Mouse (Mus musculus) lung, adult 18-20 months (tissue): ENCODE results near the gene Ccr4.
"Not testable (repeated sequence)": the region's sequence is repeated elsewhere in the genome, so short reads cannot be mapped to it uniquely, and the experiment has no call there.

Experiments
- DNase-seq, 2 experiments: peaks; one replicate each; pipeline ENCODE4 v3.0.0; 2022; ENCODE audit warnings: mixed read lengths in 2 of 2

The Ccr4 gene

DNA sequence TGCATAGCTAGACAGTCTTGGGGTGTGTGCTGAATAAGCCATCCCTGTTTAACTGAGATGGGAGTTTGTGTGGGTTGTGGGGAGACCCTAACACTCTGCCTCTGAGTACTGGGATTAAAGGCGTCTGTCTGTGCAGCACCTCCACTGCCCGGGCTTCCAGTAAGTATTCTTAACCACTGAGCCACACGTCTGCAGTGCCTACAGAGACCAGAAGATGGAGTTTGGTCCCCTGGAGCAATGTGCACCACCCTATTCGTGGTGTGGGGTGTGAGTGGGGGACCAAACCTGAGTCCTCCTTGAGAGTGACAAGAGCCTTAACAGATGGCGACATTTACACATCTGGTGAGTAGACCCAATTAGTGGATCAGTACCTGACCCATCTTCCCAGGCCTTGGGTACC, 17.3 kb upstream of the Ccr4 start:
- no peak for DNase-seq

DNA sequence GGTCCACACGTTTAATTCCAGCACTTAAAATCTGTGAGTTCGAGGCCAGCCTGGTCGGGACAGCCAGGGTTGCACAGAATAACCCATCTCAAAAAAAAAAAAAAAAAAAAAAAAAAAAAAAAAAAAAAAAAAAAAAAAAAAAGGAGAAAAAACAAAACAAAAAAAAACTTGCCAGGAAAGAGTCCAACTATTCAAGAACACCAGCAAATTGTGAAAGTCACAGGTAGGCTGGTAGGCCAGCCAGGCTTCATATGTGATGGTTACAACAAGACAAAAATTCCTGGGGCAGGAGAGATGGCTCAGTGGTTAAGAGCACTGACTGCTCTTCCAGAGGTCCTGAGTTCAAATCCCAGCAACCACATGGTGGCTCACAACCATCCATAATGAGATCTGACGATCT, 15.8 kb upstream of the Ccr4 start:
- DNase-seq: not testable (repeated sequence)

DNA sequence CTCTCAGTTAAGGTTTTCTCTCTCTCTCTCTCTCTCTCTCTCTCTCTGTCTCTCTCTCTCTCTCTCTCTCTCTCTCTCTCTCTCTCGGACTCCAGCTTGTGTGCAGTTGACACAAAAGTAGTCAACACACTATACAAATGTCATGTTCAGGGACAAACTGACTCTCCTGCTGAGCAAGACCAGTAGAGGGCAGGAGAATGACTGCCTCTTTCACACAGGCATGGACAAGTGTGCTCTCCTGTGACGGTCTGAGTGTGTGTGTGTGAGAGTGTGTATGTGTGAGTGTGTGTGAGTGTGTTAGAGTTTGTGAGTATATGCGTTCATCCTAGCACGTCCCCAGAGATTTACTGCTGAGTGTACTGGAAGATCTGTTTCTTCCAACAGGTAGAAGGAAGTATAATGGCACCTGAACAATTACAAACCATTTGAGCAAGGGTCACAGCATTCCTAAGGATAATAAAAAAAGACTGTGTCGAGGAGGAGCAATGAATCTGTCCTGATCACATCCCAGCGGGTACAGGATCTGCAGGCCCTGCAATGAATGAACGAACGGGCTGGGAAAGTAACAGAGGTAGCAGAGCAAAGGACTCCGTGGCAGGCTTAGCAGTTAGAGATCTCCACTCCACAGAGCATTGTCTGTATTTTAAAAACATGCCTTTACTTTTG, 14.2 kb upstream of the Ccr4 start:
- DNase-seq: no peak

DNA sequence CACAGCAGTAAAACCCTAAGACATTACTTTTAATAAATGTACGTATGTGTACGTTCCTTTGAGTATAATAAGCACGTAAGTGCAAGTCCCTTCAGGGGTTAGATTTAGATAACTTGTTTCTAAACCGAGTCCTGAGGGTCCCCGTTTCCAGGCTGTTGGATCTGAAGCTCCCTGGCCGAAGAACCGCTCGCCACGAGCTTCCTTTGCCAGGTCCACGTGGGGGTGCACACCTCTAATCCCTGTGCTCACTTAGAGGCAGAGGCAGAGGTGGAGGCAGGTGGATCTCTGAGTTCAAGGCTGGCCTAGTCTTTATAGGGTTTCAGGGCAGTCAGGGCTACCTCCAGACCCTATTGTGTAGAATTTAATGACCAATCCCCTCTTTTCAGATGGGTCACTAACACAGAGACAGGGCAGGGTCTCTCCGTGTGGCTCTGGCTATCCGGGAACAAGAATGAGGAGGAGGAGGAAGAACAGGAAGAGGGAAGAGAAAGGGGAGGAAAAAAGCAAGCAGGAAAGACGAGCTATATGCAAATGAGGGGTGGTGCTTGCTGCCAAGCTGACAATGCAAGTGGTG, 13.3 kb upstream of the Ccr4 start:
- no peak for DNase-seq

DNA sequence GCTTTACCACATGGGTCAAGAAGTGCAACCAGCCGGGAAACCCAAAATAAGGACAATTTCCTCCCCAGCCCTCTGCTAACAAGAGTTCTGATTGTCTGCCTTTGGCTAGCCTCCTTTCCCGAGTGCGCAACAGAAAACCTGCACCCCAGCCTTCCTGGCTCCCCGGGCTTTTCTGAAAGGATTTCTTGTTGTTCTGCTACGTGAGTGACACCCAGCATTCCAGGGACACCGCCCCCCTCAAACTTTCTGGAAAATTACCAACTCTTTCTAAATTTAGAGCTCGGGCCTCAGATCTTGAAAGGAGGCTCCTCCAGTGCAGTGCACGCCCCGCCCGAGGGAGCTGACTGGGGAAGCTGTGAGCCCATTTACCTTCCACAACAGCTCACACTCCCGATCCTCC, 10.6 kb upstream of the Ccr4 start, which contains the start of gene C130032M10Rik:
Gene C130032M10Rik, plus strand, starts transcription at position 334 of the 400 bp plus-strand sequence.
- DNase-seq: no peak

DNA sequence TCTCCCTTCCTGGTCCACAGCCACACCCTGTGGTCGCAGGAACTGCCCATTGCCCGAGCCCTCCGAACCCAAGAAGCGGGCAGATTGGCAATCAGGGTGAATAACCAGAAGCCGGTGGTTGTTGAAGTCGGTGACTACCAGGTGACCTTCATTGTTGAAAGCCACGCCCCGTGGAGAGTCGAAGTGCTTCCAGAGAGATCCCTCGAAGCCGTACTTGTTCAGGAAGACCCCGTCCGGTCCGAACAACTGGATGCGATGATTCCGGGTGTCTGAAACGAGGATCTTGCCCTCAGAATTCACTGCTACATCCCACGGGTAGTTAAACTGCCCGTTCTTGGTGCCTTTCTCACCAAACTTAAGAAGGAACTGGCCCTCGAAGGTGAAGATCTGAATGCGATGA, 8.1 kb upstream of the Ccr4 start:
- DNase-seq: no peak

DNA sequence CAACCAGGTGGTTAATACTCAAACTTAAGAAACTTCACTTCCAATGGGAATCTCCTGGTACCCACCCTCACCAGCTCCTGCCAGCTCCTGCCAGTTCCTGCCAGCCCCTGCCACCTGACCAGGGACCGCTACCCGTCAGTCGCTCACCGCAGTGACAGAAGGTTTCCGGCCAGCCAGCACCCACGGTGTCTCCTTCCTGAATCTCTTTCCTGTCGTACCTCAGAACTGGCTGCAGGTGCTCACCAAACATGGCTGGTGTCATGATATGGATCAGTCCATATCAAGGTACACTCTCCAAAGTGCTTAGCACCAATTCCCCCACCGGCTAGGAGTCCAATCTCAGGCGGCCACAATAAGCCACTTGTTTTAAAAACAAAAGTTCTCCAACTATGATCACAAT, 5.1 kb upstream of the Ccr4 start:
- no peak for DNase-seq

DNA sequence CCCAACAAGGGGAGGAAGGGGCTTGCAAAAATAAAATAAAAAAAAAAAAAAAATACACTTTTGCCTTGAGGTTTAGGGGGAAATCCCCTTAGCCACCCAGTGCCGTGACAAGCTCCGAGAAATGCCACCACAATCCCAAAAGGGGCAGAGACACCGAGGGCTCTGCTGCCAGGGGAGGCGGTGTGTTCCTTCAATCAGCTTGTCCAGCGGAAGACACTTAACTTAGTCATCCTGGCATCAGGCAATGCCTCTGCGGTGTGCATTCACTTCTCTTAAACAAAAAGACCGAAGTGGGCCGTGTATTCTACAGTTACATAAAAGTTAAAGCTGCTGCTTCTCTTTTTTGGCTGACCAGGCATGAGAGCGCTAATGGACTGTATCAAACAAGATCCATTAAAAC, 2.7 kb upstream of the Ccr4 start:
- no peak for DNase-seq

DNA sequence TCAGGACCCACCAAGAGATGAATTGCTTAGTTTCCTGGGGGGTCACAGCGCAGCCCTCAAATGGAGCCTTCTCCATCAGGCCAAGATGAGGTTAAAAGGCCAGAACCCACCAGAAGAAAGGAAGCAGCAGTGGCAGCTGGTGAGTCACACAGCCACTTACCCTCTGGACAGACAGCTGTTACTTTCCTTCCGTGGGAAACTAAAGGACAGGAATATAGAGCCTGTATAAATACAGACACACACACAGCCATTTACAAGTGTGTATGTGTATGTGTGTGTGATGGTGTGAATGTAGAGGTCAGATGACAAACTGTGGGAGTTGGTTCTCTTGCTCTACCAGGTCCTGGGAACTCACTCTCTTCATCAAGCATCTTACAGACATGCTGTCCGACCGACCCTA, 1.8 kb upstream of the Ccr4 start:
- no peak for DNase-seq

DNA sequence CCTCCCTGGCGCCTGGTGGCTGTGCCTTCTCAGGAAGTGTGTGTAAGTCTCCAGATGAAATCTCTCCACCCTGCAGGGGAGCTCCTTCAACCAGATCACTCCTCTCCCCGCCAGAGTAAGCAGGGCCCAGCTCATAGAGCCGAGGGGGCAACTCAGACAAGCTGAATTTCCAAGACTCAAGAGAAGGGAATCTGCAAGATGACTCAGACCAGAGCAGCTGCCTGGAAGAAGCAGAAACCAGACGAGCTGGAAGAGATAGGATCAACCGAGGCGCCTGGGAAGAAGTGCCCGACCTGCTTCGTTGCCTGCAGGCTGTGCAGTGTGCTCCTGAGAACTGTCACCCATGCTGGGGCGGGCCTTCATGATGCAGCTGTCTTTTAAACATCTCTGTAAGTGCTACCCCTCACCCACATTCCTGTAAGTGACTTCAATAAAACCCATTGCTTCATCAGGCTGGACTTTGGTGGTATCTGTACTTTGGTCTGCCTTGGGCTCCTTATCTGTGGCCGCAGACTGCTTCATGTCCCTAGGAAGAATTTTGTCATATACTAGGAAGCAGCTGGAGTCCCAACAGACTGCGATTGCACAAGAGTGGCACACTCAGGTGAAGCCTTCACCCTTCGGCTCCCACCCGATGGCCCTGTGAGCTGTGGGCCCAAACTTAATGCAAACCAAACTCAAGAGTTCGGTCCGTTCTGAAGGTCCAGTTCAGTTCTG, 1.8 kb downstream of the Ccr4 start:
- DNase-seq: no peak

DNA sequence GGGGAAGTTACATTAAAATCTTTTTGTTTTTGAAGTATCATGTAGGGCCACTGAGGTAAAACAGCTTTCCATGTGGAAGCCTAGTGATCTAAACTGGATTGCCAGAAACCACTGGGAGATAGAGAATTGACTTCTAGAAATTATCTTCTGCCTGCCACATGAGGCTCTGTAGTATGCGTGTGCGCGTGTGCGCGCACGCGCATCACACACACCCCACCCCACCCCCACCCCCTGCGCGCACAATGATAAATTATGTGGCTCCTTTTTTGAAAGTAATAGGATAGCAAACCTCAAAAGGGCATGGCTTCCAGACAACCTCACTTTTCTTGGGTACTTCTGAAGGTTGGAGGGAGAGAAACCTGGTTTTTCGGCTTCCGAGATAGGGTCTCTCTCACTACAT, 2.8 kb downstream of the Ccr4 start:
- no peak for DNase-seq

DNA sequence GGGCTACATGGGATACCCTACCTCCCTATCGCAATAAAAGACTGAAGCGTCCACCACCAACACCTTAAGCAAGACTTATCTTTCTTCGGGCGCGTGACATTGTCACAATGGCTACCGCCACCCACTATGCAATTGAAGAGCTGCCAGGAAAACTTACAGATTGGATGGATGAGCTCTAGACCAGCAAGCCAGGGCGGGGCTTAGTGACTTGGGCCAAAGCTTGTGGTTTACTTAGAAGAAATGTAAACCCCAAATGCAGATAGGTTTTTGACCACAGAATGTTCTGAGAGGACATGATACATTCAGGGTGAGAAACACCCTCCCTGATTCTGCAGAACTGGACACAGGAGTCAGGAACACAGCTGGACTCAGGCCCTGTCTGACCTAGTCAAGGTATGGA, 3.6 kb downstream of the Ccr4 start:
- no peak for DNase-seq

DNA sequence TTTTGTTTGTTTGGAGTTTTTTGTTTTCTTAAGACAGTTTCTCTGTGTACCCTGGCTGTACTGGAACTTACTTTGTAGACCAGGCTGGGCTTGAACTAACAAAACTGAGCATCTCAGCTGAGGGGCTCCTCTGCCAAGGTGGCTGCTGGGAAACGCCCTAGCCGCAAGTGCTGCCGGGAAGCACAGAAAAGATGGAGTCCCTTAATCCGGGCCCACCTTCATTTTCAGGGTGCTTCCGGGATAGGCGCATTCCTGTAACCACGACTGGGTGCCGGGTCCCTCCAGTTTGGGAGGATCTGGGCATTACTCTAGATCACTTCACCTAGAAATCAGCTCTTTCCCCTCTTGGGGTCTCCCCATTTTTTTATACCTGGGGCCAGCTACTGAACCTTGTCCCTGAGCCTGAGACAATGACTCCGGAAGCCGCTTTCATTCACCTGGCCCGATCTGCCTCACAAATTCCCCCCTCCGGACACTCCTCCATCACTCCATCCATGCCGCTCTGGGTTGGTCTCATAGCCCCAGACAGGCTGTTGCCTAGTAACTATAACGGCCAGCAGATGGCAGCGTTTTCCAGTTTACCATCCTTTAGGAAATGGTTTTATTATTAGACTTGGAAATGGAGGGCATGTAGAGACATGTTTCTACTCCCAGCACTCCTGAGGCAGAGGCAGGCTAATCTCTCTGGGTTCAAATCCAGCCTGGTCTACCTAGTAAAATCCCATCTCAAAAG, 4.8 kb downstream of the Ccr4 start:
- peak; percentile 36 to 41 for DNase-seq

DNA sequence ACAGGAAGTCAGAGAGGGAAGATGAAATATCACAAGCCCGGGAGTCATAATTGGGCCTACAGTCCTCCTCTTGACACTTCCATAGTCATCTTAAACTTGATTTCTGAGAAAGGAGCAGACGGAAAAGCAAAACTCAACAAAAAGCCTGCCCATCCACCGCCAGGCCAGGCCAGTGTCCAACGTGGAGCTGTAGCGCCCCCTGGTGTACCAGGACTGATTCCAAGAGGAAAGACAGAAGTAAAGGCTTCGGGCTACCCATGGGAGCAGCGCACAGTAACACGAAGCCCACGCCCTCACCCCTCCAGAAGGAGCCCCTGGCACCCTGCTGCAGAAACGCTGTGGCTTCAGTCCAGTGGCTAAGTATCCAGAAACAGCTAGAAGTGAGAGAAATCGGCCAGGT, 6.5 kb downstream of the Ccr4 start:
- DNase-seq: peak; percentile 68 to 72

DNA sequence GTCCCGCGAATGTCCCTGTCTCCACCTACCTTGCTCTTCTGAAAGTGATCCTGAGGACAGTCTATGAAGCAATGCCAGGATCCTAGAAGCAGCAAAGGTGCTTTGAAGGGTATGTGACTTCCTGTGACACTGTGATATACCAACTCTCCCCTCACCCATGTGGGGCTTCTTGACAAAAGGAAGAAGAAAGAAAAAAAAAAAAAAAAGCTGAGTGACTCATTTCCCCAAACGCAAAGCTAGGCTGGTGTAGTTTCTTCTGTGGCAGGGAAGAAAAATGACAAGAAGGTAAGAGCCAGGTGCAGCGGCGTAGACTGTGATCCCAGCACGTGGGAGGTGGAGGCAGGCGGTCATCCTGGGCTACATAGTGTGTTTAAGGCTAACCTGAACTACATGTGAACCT, 8.2 kb downstream of the Ccr4 start:
- no peak for DNase-seq

DNA sequence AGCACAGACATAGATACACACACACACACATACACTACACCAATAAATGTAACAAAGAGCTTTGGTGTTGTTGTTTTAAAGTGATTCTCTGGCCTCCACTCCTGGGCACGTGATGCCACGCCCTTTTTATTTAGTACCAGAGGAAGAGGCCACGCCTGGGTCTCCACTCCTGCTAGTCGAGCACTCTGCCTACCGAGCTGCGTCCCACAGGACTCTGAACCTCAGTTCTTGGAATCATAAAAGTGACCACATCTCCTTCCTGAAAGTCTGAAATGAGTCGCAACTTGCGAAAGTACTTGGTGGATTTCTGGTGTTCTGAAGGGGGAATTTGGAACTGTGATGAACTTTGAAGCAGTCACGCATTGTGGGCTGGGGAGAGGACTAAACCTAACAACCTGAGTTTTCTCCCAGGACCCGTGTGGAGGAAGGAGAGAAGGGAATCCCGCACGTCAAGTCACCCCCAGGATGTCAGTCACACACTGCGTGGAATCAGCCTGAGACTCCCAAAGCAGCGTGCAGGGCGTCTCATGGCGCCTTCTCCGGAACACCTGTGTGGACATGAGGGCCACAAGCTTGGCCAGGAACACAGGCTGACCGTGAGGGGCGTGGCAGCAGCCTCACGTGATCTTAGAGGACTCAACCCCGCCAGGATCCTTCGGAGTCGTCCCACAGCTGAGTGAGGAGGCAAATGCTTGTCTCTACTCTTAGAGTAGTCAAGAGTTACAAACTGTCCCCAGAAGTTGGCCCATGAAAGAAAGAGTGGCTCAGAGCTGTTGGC, 17.0 kb downstream of the Ccr4 start:
- DNase-seq: no peak

DNA sequence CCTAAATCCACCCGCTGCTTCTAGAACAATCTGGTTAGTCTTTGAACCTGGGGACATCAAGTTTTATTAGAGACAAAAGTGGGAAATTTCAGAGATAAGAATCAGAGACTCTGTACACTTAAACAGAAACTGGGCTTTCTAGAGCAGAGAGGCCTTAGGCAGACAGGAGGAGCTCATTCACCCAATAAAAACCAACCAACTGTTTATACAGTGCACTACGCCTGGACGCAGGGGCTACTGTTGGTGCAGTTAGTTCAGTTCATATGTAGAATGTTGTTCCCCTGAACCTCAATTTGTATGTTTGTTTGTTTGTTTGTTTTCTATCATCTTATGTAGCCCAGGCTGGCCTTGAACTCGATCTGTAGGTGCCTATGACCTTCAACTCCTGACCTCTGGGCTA, 17.9 kb downstream of the Ccr4 start:
- no peak for DNase-seq

DNA sequence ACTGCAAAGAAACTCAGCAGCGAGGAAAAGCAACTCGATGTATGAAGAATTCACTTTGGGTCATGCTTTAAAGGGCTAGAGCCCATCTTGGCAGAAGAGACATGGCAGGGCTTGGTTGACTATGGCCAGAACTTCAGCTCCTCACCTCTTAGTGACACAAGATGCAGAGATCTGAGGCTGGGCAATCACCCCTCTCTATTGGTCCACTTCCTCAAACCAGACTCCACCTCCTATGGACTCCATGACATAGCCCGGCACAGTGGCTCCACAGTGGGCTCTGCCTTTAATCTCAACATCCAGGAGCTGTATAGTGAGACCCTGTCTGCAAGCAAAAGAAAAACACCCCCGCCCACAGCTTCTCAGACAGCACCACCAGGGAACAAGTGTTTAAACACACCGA, 19.9 kb downstream of the Ccr4 start:
- no peak for DNase-seq

DNA sequence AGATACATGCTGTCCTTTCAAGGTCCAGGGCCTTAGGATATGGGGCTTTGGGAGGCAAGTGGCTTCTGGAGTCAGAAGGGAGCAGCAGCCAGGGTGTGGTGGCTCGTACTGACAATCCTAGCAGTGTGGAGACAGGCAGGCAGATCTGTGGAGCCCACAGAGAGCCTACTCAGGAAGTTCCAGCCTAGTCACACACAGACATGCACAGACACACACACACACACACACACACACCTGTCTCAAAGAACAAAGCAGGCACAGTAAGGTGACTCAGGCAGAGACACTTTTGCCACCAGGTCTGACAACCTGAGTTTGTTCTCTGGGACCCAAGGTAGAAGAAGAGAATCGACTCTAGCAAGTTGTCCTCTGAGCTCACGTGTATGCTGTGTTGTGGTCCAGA, 23.8 kb downstream of the Ccr4 start:
- DNase-seq: no peak

DNA sequence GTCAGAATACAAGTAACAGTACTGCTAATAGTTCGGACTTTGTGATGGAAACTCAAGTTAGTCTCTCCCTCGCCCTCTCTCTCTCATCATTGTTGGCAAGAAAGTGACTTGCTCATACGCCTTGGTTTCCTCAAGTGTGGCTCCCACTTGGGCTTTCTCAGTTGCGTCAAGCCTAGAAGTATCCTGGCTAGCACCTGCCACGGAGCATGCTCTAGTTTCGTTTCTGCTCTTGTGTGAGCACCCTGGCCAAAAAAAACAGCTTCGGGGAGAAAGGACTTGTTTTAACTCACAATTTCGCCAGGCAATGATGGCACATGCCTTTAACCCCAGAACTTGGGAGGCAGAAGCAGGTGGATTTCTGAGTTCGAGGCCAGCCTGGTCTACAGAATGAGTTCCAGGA, 27.7 kb downstream of the Ccr4 start:
- DNase-seq: no peak

DNA sequence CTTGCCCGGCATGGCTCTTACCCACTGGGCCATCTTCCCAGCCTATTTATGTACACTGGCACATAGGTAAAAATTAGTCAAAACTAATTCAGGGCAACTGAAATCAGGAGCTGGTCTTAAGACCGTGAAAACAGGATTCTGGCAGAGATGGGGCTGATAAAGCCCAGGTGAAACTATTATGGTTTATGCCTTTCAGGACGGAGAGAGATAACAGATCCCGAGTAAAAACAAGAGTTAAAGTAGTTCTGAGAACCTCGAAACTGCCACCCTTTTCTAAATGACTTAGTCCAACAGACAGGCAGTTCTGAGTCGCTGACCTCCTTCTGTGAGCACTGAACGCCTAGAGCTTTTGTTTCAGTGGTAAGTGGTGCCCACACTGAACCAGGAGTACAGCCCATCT, 32.8 kb downstream of the Ccr4 start:
- DNase-seq: no peak

DNA sequence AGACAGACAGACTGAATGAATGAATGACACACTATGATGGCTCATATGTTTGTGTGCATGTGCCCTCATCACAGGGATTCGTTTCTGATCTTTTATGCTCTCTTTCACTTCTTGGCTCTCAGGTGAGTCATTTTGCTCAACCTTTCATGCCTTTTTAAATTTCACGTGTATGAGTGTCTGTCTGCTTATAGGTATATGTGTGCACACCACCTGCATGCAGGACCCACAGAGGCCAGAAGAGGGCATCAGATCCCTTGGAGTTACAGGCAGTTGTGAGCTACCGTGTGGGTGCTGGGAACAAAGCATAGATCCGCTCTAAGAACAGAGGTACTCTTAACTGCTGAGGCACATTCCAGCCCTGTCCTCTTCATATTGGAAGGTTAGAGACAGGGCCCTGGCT, 36.0 kb downstream of the Ccr4 start:
- DNase-seq: no peak

DNA sequence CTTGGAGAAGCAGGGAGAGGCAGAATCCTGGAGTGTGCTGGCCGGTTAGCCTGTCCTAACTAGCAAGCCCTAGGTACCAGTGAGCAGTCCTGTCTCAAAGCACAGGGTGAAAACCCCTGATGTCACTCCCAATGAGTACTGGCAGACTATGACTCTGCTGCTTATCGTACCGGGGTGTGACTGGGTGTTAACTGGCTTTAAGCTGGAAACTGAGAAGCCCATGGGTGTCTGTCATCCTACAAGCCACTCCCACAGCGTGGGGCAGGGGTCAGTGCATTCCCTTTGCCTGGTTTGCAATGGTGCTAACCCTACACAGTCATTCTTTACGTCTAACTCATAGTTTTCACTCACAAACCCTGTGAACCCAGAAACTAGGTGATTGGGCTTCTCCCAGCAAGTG, 36.5 kb downstream of the Ccr4 start:
- no peak for DNase-seq
